Mouse (Mus musculus): Measurements from ENCODE around the gene Nmur1. TPM values are rescaled to one million over a fixed set of nuclear protein-coding genes. Genes with fewer than 3 reads are reported as not detected.

The Nmur1 gene
- polyA plus RNA-seq, 1 experiment from 2014 or later, result not detected

DNA sequence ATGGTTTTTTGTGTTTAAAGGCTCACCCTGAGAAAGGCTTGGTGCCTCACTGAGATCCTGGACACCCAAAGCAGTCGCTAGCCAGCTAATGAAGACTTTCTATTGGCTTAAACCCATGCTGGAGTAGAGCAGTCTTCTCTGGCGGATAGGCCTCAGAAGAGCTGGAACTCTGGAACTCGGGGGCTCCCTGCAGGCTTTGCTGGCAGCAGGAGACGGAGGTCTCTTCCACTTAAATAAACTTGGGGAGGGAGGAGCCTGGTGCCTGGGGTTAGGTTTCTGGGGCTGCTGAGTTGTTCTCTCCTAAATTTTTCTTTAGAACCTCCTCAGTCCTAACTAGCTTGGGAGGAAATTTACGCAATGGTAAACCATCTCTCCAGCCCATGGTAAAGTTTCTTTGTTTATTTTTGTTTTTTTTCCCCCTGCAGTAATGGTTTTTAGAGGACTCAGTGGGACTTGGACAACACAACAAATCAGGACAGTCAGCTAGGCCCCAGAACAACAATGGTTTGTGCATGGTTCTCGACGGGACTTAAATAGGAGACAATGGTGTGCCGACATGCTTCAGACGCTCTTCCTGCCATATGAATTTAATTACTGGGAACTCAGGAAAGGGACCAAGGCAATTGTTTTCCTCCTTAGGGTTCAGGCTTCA lies 38.3 kb upstream of the Nmur1 start:
- Histone ChIP-seq H3K4me1 (ENCODE audit: control insufficient read depth, insufficient read depth, low read length) (peaks cover 3% of the 10 kb centered on the region; the same call in 1 of the 2 replicates), H3K27me3 (ENCODE audit: control insufficient read depth, insufficient read depth, low read length) (no peaks in the 10 kb centered on the region), H3K4me3 (ENCODE audit: low read length) (no peak overlapping the region), H3K36me3 (ENCODE audit: control insufficient read depth, insufficient read depth) (no peaks in the 10 kb centered on the region), H3K4me2 (ENCODE audit: low read depth, low read length) (no peak overlapping the region), H3K9me3 (replicated peaks; ENCODE audit: control insufficient read depth, low read length) (no peaks in the 10 kb centered on the region), H3K27ac (ENCODE audit: low read length) (peak overlapping the region; percentile 83), H3K9ac (ENCODE audit: low read length) (no peak overlapping the region)
- no peak for ATAC-seq (replicated peaks; ENCODE audit: extremely low read depth, insufficient read depth, low FRiP score)
- 65% methylated on average over 9 of the region's 9 CpGs for WGBS

DNA sequence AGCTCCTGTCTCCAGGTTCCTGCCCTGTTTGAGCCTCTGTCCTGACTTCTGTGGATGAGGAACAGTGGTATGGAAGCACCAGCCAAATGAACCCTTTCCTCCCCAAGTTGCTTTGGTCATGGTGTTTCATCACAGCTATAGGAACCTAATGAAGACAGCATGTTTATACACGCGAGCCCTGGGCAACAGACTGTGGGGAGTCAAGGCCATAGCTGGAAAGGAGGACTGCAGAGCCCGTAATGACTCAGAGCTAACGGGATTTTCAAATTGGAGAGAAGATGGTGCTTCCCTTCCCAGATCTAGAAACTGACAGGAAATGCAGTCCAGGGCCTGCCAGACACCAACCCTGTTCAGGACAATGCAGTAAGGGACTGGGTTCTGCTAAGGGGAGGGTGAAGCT lies 33.3 kb upstream of the Nmur1 start:
- Histone ChIP-seq H3K27ac (ENCODE audit: low read length) (no peak overlapping the region), H3K4me3 (ENCODE audit: low read length) (no peak overlapping the region), H3K9me3 (replicated peaks; ENCODE audit: control insufficient read depth, low read length) (no peaks in the 10 kb centered on the region), H3K4me1 (ENCODE audit: control insufficient read depth, insufficient read depth, low read length) (no peaks in the 10 kb centered on the region), H3K4me2 (ENCODE audit: low read depth, low read length) (no peak overlapping the region), H3K36me3 (ENCODE audit: control insufficient read depth, insufficient read depth) (no peaks in the 10 kb centered on the region), H3K9ac (ENCODE audit: low read length) (no peak overlapping the region), H3K27me3 (ENCODE audit: control insufficient read depth, insufficient read depth, low read length) (no peaks in the 10 kb centered on the region)
- no peak for ATAC-seq (replicated peaks; ENCODE audit: extremely low read depth, insufficient read depth, low FRiP score)
- 72% methylated on average over 4 of the region's 4 CpGs for WGBS

DNA sequence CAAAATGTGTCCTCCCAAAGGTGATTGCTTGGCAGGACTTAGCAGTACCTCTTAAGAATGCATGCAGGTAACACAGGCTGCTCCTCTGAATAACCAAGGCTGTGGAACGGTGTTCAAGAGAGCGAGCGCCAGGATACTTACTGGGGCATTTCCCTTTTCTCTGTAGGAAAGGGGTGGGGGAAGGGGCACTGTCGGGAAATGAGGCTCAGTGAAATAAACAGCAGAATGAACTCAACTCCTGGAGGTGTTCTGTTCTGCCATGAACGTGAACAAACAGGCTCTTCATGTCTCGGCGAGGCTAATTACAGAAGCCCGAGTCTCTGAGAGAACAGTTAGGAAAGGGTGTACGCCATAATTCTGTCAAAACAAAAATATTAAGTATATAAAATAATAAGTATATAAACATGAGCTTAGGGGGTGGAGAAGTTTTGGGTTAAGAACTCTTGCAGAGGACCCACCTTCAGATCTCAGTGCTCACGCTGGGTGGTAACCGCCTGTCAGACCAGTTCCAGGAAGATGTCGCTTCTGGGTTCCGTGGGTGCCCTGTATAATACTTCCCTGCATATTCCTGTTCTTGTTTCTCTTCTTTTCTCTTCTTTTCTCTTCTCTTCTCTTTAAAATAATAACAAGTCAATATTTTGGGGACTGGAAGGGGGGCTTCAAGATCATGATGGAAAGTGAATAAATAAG lies 31.0 kb upstream of the Nmur1 start:
- no peak overlapping the region for H3K9ac ChIP-seq (ENCODE audit: low read length)
- no peak overlapping the region for H3K27ac ChIP-seq (ENCODE audit: low read length)
- no peak overlapping the region for H3K4me2 ChIP-seq (ENCODE audit: low read depth, low read length)
- WGBS, result 65% methylated on average over 13 of the region's 13 CpGs
- no peaks in the 10 kb centered on the region for H3K9me3 ChIP-seq (replicated peaks; ENCODE audit: control insufficient read depth, low read length)
- no peaks in the 10 kb centered on the region for H3K27me3 ChIP-seq (ENCODE audit: control insufficient read depth, insufficient read depth, low read length)
- H3K4me3 ChIP-seq (ENCODE audit: low read length), result no peak overlapping the region
- H3K36me3 ChIP-seq (ENCODE audit: control insufficient read depth, insufficient read depth), result no peaks in the 10 kb centered on the region
- no peak for ATAC-seq (replicated peaks; ENCODE audit: extremely low read depth, insufficient read depth, low FRiP score)
- no peaks in the 10 kb centered on the region for H3K4me1 ChIP-seq (ENCODE audit: control insufficient read depth, insufficient read depth, low read length)

DNA sequence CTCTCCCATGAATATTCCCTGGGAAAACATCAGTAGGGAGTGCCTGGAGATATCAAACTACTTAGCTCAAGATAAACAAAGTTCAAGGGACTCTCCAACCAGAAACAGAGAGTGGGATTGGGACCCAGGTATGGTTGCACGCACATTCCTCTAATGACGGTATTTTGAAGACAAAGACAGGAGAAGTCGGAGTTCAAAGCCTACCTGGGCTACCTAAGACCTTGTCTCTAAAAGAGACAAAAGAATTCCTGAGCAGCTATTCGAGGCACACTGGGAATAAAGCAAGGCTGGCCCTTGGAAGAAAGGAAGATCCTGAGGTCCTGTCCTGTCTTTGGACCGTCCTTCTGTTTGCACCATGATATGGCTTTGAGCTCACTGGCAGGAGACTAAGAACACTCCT lies 26.7 kb upstream of the Nmur1 start:
- no peak for ATAC-seq (replicated peaks; ENCODE audit: extremely low read depth, insufficient read depth, low FRiP score)
- Histone ChIP-seq H3K27me3 (ENCODE audit: control insufficient read depth, insufficient read depth, low read length) (no peaks in the 10 kb centered on the region), H3K9me3 (replicated peaks; ENCODE audit: control insufficient read depth, low read length) (no peaks in the 10 kb centered on the region), H3K4me2 (ENCODE audit: low read depth, low read length) (no peak overlapping the region), H3K4me1 (ENCODE audit: control insufficient read depth, insufficient read depth, low read length) (peaks cover 8% of the 10 kb centered on the region), H3K27ac (ENCODE audit: low read length) (no peak overlapping the region), H3K36me3 (ENCODE audit: control insufficient read depth, insufficient read depth) (no peaks in the 10 kb centered on the region), H3K4me3 (ENCODE audit: low read length) (no peak overlapping the region), H3K9ac (ENCODE audit: low read length) (no peak overlapping the region)
- WGBS, result 65% methylated on average over 5 of the region's 5 CpGs

DNA sequence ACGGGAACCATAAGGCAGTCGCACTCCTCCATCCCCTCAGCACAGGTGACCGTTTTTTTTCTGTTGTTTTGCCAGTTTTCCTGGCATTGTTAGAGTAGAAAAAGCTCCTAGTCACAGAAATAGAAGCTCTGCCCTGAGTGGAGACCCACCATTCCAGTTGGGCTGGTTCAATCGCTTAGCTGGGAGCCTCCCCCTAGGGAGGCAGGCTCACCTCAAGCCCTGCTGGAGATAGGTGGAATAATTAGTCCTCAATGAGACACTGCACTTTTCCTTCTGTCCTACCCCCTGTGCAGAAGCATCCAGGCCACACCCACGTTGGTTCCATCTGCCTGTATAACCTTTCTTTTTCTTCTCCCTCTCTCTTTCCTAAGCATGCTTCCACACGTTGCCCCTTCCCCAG lies 23.9 kb upstream of the Nmur1 start:
- Histone ChIP-seq H3K9ac (ENCODE audit: low read length) (no peak overlapping the region), H3K4me2 (ENCODE audit: low read depth, low read length) (no peak overlapping the region), H3K27me3 (ENCODE audit: control insufficient read depth, insufficient read depth, low read length) (no peaks in the 10 kb centered on the region), H3K4me3 (ENCODE audit: low read length) (no peak overlapping the region), H3K4me1 (ENCODE audit: control insufficient read depth, insufficient read depth, low read length) (peaks cover 13% of the 10 kb centered on the region), H3K36me3 (ENCODE audit: control insufficient read depth, insufficient read depth) (no peaks in the 10 kb centered on the region), H3K9me3 (replicated peaks; ENCODE audit: control insufficient read depth, low read length) (no peaks in the 10 kb centered on the region), H3K27ac (ENCODE audit: low read length) (no peak overlapping the region)
- ATAC-seq (replicated peaks; ENCODE audit: extremely low read depth, insufficient read depth, low FRiP score), result no peak
- 54% methylated on average over 6 of the region's 6 CpGs for WGBS

DNA sequence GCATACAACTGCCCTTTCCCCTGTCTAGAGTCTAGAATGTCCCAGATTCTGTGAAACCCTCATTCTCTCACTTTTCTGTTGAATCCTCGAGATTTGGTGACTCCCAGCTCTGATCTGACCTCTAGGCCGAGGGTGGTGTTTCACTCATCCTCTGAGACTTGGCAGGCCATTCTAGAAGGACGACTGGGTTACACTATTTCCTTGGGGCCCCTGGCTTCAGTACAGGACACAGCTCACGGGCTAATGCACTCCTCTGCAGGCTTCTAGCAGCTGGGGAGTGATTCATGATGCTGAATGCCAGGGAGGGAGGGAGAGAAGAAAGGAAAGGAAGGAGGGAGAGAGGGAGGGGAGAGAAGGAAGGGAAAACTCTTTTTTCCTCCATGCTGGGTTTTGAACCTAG lies 22.2 kb upstream of the Nmur1 start:
- Histone ChIP-seq H3K9ac (ENCODE audit: low read length) (peak overlapping the region; percentile 62), H3K27me3 (ENCODE audit: control insufficient read depth, insufficient read depth, low read length) (no peaks in the 10 kb centered on the region), H3K9me3 (replicated peaks; ENCODE audit: control insufficient read depth, low read length) (no peaks in the 10 kb centered on the region), H3K27ac (ENCODE audit: low read length) (peak overlapping the region; percentile 82), H3K4me1 (ENCODE audit: control insufficient read depth, insufficient read depth, low read length) (peaks cover 19% of the 10 kb centered on the region), H3K4me2 (ENCODE audit: low read depth, low read length) (peak overlapping the region; percentile 47; the same call in 1 of the 2 replicates), H3K4me3 (ENCODE audit: low read length) (no peak overlapping the region), H3K36me3 (ENCODE audit: control insufficient read depth, insufficient read depth) (no peaks in the 10 kb centered on the region)
- 22% methylated on average over 4 of the region's 4 CpGs for WGBS
- ATAC-seq (replicated peaks; ENCODE audit: extremely low read depth, insufficient read depth, low FRiP score), result no peak

DNA sequence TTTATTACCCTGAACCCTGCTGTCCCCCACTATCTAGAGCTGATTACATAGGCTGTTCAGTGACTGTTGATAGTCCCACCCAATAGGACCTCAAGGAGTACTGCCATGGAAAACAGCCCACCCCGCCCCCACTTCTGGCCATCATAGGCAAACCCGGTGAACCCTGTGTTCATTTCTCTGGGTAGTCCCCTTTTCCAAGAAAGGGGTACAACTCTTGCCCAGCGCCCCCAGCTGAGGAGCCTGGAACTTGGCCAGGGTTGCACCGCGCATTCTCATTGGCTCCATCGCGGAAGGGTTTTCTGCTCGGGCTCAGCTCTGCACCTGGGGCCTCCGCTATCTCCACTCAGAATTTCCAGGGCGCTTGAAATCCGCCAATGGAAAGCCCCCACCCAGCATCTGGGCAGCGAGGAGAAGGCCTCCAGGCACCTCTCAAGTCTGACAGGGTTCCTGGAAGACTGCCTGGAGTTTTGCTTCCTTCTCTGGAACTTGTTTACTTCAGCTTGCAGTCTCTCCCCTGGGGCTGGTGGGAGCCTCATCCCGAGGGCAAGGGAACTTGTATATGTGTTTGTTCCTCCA lies 21.7 kb upstream of the Nmur1 start:
- Histone ChIP-seq H3K4me2 (ENCODE audit: low read depth, low read length) (peak overlapping the region; percentile 47), H3K36me3 (ENCODE audit: control insufficient read depth, insufficient read depth) (no peaks in the 10 kb centered on the region), H3K27me3 (ENCODE audit: control insufficient read depth, insufficient read depth, low read length) (no peaks in the 10 kb centered on the region), H3K9me3 (replicated peaks; ENCODE audit: control insufficient read depth, low read length) (no peaks in the 10 kb centered on the region), H3K9ac (ENCODE audit: low read length) (peak overlapping the region; percentile 62), H3K4me1 (ENCODE audit: control insufficient read depth, insufficient read depth, low read length) (peaks cover 24% of the 10 kb centered on the region), H3K4me3 (ENCODE audit: low read length) (peak overlapping the region; percentile 6; the same call in 1 of the 2 replicates), H3K27ac (ENCODE audit: low read length) (peak overlapping the region; percentile 82)
- peak; percentile 44; the same call in 1 of the 2 replicates for ATAC-seq (replicated peaks; ENCODE audit: extremely low read depth, insufficient read depth, low FRiP score)
- 24% methylated on average over 13 of the region's 13 CpGs for WGBS

DNA sequence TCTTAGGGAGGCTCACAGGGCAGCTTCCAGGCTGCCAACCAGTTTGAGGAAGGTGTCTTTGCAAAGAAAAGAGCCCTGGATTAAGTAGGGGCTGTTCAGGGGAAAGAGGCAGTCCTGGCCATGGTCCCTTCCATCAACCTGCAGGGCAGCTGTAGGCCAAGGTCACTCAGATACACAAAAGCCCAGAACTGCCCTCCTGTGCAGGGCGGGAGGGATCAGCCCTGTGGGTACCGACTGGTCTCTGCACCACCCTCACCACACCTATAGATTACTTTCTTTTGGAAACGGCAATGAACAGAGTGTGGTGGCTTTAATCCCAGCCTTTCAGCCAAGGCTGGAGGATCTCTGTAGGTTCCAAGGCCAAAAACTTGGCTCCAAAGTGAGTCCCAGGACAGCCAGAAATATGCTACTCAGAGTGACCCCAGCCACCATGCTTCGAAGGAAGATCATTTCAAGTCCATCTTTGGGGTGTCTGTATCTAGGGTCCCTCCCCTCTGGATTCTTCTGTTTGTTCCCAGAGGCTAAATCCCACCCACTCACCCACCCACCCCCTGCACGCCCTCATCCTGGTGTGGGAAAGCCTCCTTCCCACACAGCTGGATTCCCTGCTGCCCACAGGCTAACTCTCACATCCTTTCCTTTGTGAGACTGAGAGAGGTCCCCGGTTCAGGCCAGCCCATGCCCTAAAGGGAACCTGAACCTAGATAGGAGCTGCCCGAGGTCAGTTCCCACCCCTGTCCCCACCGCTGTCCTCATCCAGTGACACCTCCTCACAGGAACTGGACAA lies 17.6 kb upstream of the Nmur1 start:
- H3K36me3 ChIP-seq (ENCODE audit: control insufficient read depth, insufficient read depth), result no peaks in the 10 kb centered on the region
- peak overlapping the region; percentile 99 for H3K27ac ChIP-seq (ENCODE audit: low read length)
- no peak for ATAC-seq (replicated peaks; ENCODE audit: extremely low read depth, insufficient read depth, low FRiP score)
- H3K9me3 ChIP-seq (replicated peaks; ENCODE audit: control insufficient read depth, low read length), result no peaks in the 10 kb centered on the region
- H3K9ac ChIP-seq (ENCODE audit: low read length), result peak overlapping the region; percentile 90
- H3K4me3 ChIP-seq (ENCODE audit: low read length), result peak overlapping the region; percentile 55
- no peaks in the 10 kb centered on the region for H3K27me3 ChIP-seq (ENCODE audit: control insufficient read depth, insufficient read depth, low read length)
- H3K4me2 ChIP-seq (ENCODE audit: low read depth, low read length), result peak overlapping the region; percentile 86
- 49% methylated on average over 8 of the region's 8 CpGs for WGBS
- peaks cover 47% of the 10 kb centered on the region for H3K4me1 ChIP-seq (ENCODE audit: control insufficient read depth, insufficient read depth, low read length)

All from heart, embryonic 16.5 days (tissue).